Mouse (Mus musculus) heart, embryonic 14.5 days (tissue): ENCODE data around the gene Cdh13. TPM values are rescaled to one million over a fixed set of nuclear protein-coding genes. Genes with fewer than 3 reads are reported as not detected.

Experiments
- ATAC-seq: fragments of 200-750 bp; cut with Nextera tagmentation; 2 replicates; pipeline ENCODE4 v1.8.0; 2017; ENCODE audit warnings: low read depth, moderate TSS enrichment; ENCODE audit not compliant: insufficient number of reproducible peaks, insufficient read depth, low FRiP score
- H3K27ac ChIP-seq, 2 experiments: fragments of 200-500 bp in 1 of 2; fragments of 300-500 bp in 1 of 2; sonication (generic) in 1 of 2; replicated peaks in 1 of 2; 2 replicates each; pipeline ENCODE4 v1.5.1; 2012 to 2014; ENCODE audit warnings: low read depth in 2 of 2, low read length in 2 of 2, control low read depth in 1 of 2, mild to moderate bottlenecking in 1 of 2, mixed read lengths in 1 of 2; ENCODE audit not compliant: control insufficient read depth in 1 of 2, insufficient read depth in 1 of 2
- H3K27me3 ChIP-seq: fragments of 300-500 bp; sonication (generic); 2 replicates; pipeline ENCODE4 v1.6.1; 2014; ENCODE audit warnings: mild to moderate bottlenecking, low read length, control low read depth; ENCODE audit not compliant: control insufficient read depth, insufficient read depth
- H3K36me3 ChIP-seq: fragments of 300-500 bp; sonication (generic); 2 replicates; pipeline ENCODE4 v1.6.1; 2014; ENCODE audit warnings: mild to moderate bottlenecking, control low read depth, low read length, mixed read lengths; ENCODE audit not compliant: control insufficient read depth, insufficient read depth
- H3K4me1 ChIP-seq, 2 experiments: fragments of 200-500 bp in 1 of 2; fragments of 300-500 bp in 1 of 2; sonication (generic) in 1 of 2; 2 replicates each; pipeline ENCODE4 v1.6.1; 2012 to 2014; ENCODE audit warnings: low read length in 2 of 2, control low read depth in 1 of 2, mixed read lengths in 1 of 2; ENCODE audit not compliant: control insufficient read depth in 2 of 2, insufficient read depth in 2 of 2
- H3K4me2 ChIP-seq: fragments of 300-500 bp; sonication (generic); 2 replicates; pipeline ENCODE4 v1.6.1; 2014; ENCODE audit warnings: mild to moderate bottlenecking, low read length
- H3K4me3 ChIP-seq, 2 experiments: fragments of 200-500 bp in 1 of 2; fragments of 300-500 bp in 1 of 2; sonication (generic) in 1 of 2; 2 replicates each; pipeline ENCODE4 v1.5.1; 2012 to 2014; ENCODE audit warnings: low read length in 2 of 2, mild to moderate bottlenecking in 2 of 2, control low read depth in 1 of 2, low read depth in 1 of 2, moderate library complexity in 1 of 2; ENCODE audit not compliant: control insufficient read depth in 1 of 2, insufficient read depth in 1 of 2
- H3K9ac ChIP-seq: fragments of 300-500 bp; sonication (generic); 2 replicates; pipeline ENCODE4 v1.6.1; 2014; ENCODE audit warnings: mild to moderate bottlenecking, low read length
- H3K9me3 ChIP-seq: fragments of 300-500 bp; sonication (generic); 2 replicates; pipeline ENCODE4 v1.6.1; 2016; ENCODE audit warnings: low read length, control low read depth; ENCODE audit not compliant: control insufficient read depth
- WGBS: fragments of 180-500 bp; shearing (Covaris S2); extraction: QIAGEN DNeasy Blood & Tissue Kit; methylation state at CpG from one replicate; pipeline ENCODE4 v1.1.7; 2014; 5-methylcytosine and 5-hydroxymethylcytosine counted together
- polyA plus RNA-seq: library from polyadenylated mRNA; unstranded; fragments of >200 nt; fragmentation: Nextera tagmentation; extraction: Ambion mirVana; gene quantifications from 2 replicates; pipeline ENCODE4 v1.2.1, GENCODE M21; 2014

Cdh13 gene
- polyA plus RNA-seq, 1 experiment from 2014 or later: 94.9 TPM

- H3K36me3 ChIP-seq: no peaks in the 10 kb centered on the region
- WGBS: 32% methylated on average over 7 of the region's 7 CpGs
- H3K9me3 ChIP-seq: no peaks in the 10 kb centered on the region
- no peak overlapping the region for H3K4me3 ChIP-seq
- no peak overlapping the region for H3K27ac ChIP-seq
- H3K27me3 ChIP-seq: no peaks in the 10 kb centered on the region
- peaks cover 11 to 12% of the 10 kb centered on the region in 2 experiments for H3K4me1 ChIP-seq
- no peak overlapping the region for H3K9ac ChIP-seq
- ATAC-seq: no peak
- H3K4me2 ChIP-seq: no peak overlapping the region
These were observed 12.7 kb upstream of the Cdh13 start for GRCm38 (mm10) chr8:118270751-118271402.

GRCm38 (mm10) chr8:118272493-118272892 is 11.0 kb upstream of the Cdh13 start:
- H3K36me3 ChIP-seq: no peaks in the 10 kb centered on the region
- no peak overlapping the region for H3K27ac ChIP-seq
- no peak overlapping the region for H3K4me3 ChIP-seq
- 79% methylated on average over 1 of the region's 1 CpGs for WGBS
- no peak for ATAC-seq
- H3K4me1 ChIP-seq: peaks cover 11 to 12% of the 10 kb centered on the region in 2 experiments
- H3K9me3 ChIP-seq: no peaks in the 10 kb centered on the region
- H3K27me3 ChIP-seq: no peaks in the 10 kb centered on the region
- H3K4me2 ChIP-seq: no peak overlapping the region
- no peak overlapping the region for H3K9ac ChIP-seq

GRCm38 (mm10) chr8:118274243-118274642 is 9.3 kb upstream of the Cdh13 start:
- peaks cover 11 to 12% of the 10 kb centered on the region in 2 experiments for H3K4me1 ChIP-seq
- no peak for ATAC-seq

GRCm38 (mm10) chr8:118274688-118275087 is 8.8 kb upstream of the Cdh13 start:
- Histone ChIP-seq H3K27me3 (no peaks in the 10 kb centered on the region), H3K36me3 (no peaks in the 10 kb centered on the region), H3K27ac (no peak overlapping the region), H3K4me2 (no peak overlapping the region), H3K9me3 (no peaks in the 10 kb centered on the region), H3K4me3 (no peak overlapping the region), H3K4me1 (peaks cover 11 to 12% of the 10 kb centered on the region in 2 experiments), H3K9ac (no peak overlapping the region)
- 8% methylated on average over 4 of the region's 4 CpGs for WGBS
- ATAC-seq: no peak

More at GRCm38 (mm10) chr8:118274243-118274642, 9.3 kb upstream of the Cdh13 start:
- 69% methylated on average over 9 of the region's 9 CpGs for WGBS
- H3K27me3 ChIP-seq: no peaks in the 10 kb centered on the region
- no peak overlapping the region for H3K4me3 ChIP-seq
- no peak overlapping the region for H3K4me2 ChIP-seq
- H3K9me3 ChIP-seq: no peaks in the 10 kb centered on the region
- H3K27ac ChIP-seq: no peak overlapping the region
- no peak overlapping the region for H3K9ac ChIP-seq
- H3K36me3 ChIP-seq: no peaks in the 10 kb centered on the region

- WGBS: 1% methylated on average over 44 of the region's 46 CpGs
- H3K27me3 ChIP-seq: peaks cover 3% of the 10 kb centered on the region; the same call in 1 of the 2 replicates
- H3K4me3 ChIP-seq: peak overlapping the region; percentile 74 to 77
- no peak for ATAC-seq
- H3K9ac ChIP-seq: peak overlapping the region; percentile 90
- H3K36me3 ChIP-seq: no peaks in the 10 kb centered on the region
- H3K27ac ChIP-seq: peak overlapping the region; percentile 58 to 96
- no peaks in the 10 kb centered on the region for H3K9me3 ChIP-seq
- H3K4me2 ChIP-seq: peak overlapping the region; percentile 89
- H3K4me1 ChIP-seq: peaks cover 42 to 53% of the 10 kb centered on the region in 2 experiments
These were observed 838 bp downstream of the Cdh13 start for GRCm38 (mm10) chr8:118284112-118285029.

- Histone ChIP-seq H3K9me3 (no peaks in the 10 kb centered on the region), H3K4me3 (peak overlapping the region; percentile 74 to 77; a peak in 3 of 4 replicates), H3K9ac (peak overlapping the region; percentile 90), H3K27me3 (peaks cover 3% of the 10 kb centered on the region; the same call in 1 of the 2 replicates), H3K36me3 (no peaks in the 10 kb centered on the region), H3K4me2 (peak overlapping the region; percentile 89), H3K27ac (peak overlapping the region; percentile 96 to 99), H3K4me1 (peaks cover 55 to 66% of the 10 kb centered on the region in 2 experiments)
- ATAC-seq: no peak
- 31% methylated on average over 10 of the region's 10 CpGs for WGBS
These were observed 2.2 kb downstream of the Cdh13 start for GRCm38 (mm10) chr8:118285596-118286281.
